Mouse (Mus musculus): ENCODE data around the gene Myo10. TPM values are rescaled to one million over a fixed set of nuclear protein-coding genes. Genes with fewer than 3 reads are reported as not detected.

Gene Myo10
- polyA plus RNA-seq (2016; fragmentation: Nextera tagmentation; extraction: Ambion mirVana), result 38.5 and 47.2 TPM in 2 replicates

DNA sequence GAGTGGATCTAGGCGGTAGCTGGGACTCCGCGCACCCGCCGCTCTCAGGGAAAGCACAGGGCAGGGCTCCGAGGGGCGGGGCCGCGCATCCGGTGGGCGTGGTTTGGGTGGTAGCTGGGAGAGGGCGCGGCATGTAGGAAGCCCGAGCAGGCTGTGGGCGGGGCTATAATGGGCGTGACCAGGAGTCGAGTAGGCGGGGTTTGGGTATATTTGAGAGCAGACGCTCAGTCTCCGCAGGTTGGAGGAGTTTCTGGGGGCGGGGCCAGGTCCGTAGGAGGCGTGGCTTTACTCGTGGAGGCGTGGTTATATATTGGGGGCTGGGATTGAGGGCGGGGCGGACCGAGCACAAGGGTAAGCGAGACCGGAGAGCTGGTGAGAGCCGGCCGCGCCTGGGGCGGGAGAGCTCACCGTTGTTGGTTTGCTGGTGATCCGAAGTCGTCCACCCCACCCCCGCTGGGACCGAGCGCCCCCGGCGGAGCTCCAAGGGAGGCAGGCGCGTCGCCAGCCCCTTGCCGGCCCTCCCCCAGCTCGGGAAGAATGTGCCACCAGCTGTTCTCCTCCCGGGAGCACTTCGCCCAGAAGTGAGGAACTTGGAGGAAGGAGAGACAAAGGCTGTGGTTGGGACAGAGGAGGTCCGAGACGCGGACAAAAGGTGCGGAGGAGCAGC lies at the start of gene Myo10:
Gene Myo10 (plus strand): TSS at position 326 of the 667 bp plus-strand sequence.
- H3K36me3 ChIP-seq, result peaks cover under 1% of the 10 kb centered on the region; the same call in 1 of the 2 replicates
- no peaks in the 10 kb centered on the region for H3K9me3 ChIP-seq (replicated peaks)
- H3K27me3 ChIP-seq (ENCODE audit: low read depth, poor library complexity, severe bottlenecking), result no peaks in the 10 kb centered on the region
- under 1% methylated on average over 53 of the region's 53 CpGs for whole genome bisulfite sequencing
- H3K27ac ChIP-seq, result peak within 1 kb of the TSS; percentile 97
- DNase-seq (ENCODE audit: low spot score), result peak; percentile 100
- H3K4me1 ChIP-seq, result peaks cover 45% of the 10 kb centered on the region
- H3K4me3 ChIP-seq, result peak within 1 kb of the TSS; percentile 95

DNA sequence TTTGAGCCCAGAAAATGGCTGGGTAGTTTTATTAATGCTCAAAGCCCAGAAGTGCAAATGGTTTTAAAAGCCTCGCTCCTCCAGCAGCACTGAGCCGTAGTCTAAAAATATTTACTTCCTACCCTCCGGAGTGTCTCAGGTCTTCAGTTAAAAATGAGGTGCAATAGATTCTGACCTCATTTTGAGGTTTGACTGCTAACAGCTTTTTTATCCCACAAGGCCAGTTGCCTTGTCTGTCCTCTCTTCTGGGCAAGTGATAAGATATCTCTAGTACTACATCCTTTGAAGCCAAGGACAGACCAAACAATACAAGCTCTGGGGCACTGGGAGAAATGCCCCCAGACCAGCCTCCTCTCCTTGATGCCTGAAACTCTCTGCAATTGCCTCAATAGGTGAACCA lies 49.2 kb upstream of the Myo10 start:
- H3K27ac ChIP-seq, result no peak overlapping the region
- H3K36me3 ChIP-seq, result no peaks in the 10 kb centered on the region
- no peaks in the 10 kb centered on the region for H3K27me3 ChIP-seq (ENCODE audit: low read depth, poor library complexity, severe bottlenecking)
- no peak for DNase-seq (ENCODE audit: low spot score)
- H3K4me3 ChIP-seq, result no peak overlapping the region
- WGBS, result 74% methylated on average over 3 of the region's 3 CpGs
- peaks cover 11% of the 10 kb centered on the region; the same call in 1 of the 2 replicates for H3K4me1 ChIP-seq
- no peaks in the 10 kb centered on the region for H3K9me3 ChIP-seq (replicated peaks)

DNA sequence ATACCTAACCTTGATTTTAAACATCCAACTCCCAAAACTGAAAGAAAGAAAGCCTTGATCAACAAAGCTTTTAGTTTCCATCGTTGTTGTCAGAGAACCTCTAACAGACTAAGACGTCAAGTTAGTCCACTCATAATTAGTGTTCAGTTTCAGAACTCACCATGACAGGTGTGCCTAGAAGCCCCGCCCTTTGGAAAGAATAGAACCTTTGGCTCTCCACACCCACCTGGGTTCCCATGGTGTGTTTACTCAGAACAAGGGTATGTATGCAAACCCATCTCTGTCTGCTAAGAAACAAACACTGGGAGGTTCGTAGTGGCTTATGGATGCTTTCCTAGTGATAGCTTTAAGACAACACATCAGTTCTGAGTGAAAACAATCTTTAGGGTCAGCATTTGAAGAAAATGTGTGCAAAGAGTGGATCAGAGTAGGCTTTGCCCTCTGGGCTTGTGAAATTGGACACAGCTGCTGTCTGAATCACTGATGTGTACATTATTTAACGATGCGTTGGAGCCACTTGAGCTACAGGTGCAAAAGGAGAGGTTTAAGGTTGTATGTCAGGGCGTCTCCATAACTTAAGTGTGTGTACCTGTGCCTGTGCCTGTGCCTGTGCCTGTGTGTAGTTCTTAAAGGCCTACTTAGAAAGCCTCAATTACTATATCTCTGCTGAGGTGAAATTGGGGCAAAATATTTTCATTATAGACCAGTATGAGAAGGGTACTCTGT lies 48.3 kb upstream of the Myo10 start:
- H3K36me3 ChIP-seq, result no peaks in the 10 kb centered on the region
- no peaks in the 10 kb centered on the region for H3K27me3 ChIP-seq (ENCODE audit: low read depth, poor library complexity, severe bottlenecking)
- H3K27ac ChIP-seq, result no peak overlapping the region
- H3K4me3 ChIP-seq, result no peak overlapping the region
- no peak for DNase-seq (ENCODE audit: low spot score)
- WGBS, result 86% methylated on average over 7 of the region's 7 CpGs
- no peaks in the 10 kb centered on the region for H3K9me3 ChIP-seq (replicated peaks)
- H3K4me1 ChIP-seq, result 0 out of 2 replicates have a peak, but pooled peaks cover 7% of the 10 kb centered on the region

DNA sequence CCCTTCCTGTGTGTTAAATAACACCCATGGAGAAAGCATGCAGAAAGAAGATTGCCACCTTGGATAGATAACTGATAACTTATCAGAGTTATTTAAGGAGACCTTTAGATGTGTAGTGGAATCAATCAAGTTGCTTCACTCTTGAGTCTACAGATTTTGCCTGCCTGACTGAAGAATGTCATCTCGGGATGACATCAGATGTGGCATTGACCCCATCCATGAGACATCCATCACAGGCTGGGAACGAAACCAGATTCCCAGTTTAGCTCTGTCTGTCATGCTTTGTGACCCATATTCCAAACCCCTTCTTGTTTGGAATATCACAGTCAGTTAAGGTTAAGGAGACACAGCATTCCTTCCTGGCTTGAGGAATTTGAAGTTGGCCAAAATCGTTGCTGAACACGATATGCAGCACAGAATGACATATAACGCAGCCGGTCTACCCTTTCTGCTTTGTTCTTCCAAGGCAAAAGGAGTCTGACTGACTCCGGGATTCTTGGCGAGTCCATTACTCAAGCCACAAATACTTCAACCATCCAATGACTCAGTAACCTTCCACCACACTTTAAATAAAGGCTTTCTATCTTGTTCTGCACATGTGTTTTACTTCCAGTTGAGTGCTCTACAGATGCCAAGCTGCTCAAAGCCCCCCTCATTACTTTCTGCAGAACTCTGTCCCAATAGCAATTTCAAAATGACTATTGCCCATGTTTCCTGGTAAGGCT lies 44.8 kb upstream of the Myo10 start:
- H3K36me3 ChIP-seq, result no peaks in the 10 kb centered on the region
- no peaks in the 10 kb centered on the region for H3K9me3 ChIP-seq (replicated peaks)
- no peak overlapping the region for H3K4me3 ChIP-seq
- no peak overlapping the region for H3K27ac ChIP-seq
- H3K27me3 ChIP-seq (ENCODE audit: low read depth, poor library complexity, severe bottlenecking), result no peaks in the 10 kb centered on the region
- 86% methylated on average over 8 of the region's 8 CpGs for WGBS
- H3K4me1 ChIP-seq, result peaks cover 28% of the 10 kb centered on the region
- no peak for DNase-seq (ENCODE audit: low spot score)

DNA sequence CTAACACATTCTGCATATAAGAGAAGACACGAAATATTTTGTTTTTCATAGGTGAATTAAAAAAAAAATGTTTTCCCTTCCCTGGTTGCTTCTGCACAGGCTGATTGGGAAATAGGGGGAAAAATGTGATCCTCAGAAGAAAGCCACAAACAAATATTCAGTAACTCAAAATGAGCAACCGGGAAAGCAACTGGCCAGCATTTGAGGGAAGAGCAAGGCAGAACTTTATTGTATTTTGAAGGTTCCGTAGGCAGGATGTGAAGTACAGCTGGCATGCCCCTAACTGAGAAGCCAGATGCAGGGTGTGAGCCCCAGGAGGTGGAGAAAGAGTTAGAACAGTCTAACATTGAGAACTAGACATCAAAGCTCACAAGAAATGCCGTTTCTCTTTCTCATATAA lies 44.0 kb upstream of the Myo10 start:
- no peak for DNase-seq (ENCODE audit: low spot score)
- no peaks in the 10 kb centered on the region for H3K9me3 ChIP-seq (replicated peaks)
- no peak overlapping the region for H3K27ac ChIP-seq
- H3K4me3 ChIP-seq, result no peak overlapping the region
- H3K4me1 ChIP-seq, result peaks cover 28% of the 10 kb centered on the region
- H3K27me3 ChIP-seq (ENCODE audit: low read depth, poor library complexity, severe bottlenecking), result no peaks in the 10 kb centered on the region
- WGBS, result 80% methylated on average over 4 of the region's 4 CpGs
- no peaks in the 10 kb centered on the region for H3K36me3 ChIP-seq

DNA sequence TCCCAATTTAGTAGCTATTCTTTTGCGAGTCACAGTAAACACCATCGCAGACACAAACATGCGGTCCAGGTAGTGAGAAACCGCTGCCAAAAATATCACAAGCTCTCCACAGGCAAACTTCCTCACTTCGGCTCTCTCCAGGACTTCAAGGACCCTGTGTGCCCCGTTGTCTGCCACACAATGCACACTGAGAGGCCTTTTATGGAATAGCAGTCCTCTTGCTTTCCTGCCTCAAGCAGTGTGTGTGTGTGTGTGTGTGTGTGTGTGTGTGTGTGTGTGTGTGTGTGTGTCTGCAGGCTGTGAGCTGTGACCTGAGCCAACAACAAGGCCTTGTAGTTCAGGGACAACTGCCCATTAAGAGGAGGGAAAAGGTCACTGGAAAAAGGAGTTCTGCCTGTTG lies 41.6 kb upstream of the Myo10 start:
- Histone ChIP-seq H3K36me3 (no peaks in the 10 kb centered on the region), H3K9me3 (replicated peaks) (no peaks in the 10 kb centered on the region), H3K27me3 (ENCODE audit: low read depth, poor library complexity, severe bottlenecking) (no peaks in the 10 kb centered on the region), H3K4me3 (no peak overlapping the region), H3K4me1 (peaks cover 34% of the 10 kb centered on the region), H3K27ac (peak overlapping the region; percentile 56; the same call in 1 of the 2 replicates)
- no peak for DNase-seq (ENCODE audit: low spot score)
- WGBS, result 73% methylated on average over 6 of the region's 6 CpGs

DNA sequence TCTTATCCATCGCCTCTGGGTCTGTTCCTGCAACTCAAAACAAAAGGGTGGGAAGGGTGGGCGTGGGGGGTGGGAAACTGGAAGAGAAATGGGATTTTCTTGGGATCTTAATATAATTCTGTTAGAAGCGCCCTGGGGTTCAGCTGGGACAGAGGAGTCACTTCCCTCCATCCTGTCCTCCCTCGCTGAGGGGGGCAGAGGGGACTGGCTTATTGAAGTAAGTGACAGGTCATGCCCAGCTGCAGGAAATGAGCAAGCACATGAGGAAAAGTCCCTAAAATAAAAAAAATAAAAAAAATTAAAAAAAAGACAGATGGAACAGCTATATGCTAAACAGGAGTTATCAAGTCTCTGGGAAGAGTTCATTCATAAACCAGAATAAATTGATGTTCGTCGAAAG lies 40.3 kb upstream of the Myo10 start:
- no peak for DNase-seq (ENCODE audit: low spot score)
- WGBS, result 77% methylated on average over 6 of the region's 6 CpGs
- Histone ChIP-seq H3K36me3 (no peaks in the 10 kb centered on the region), H3K9me3 (replicated peaks) (no peaks in the 10 kb centered on the region), H3K4me1 (peaks cover 47% of the 10 kb centered on the region), H3K27me3 (ENCODE audit: low read depth, poor library complexity, severe bottlenecking) (no peaks in the 10 kb centered on the region), H3K27ac (no peak overlapping the region), H3K4me3 (no peak overlapping the region)

DNA sequence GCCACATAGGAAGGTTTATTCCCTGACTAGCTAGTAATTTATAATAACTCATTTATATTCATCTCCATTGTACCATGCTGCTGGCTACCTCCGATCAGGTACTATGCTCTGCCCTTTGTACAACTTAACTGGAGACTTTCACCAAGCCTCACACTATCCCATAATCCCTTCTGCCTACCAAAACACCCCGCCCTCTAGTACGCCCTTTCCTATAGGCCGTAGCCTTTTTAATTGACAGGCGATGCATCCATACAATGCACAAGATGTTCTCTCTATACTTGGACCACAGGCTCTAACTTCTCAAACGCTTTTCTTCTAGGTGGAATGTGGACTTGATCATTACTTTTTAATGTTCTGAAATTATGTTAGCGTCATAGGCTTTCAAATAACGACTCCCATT lies 39.0 kb upstream of the Myo10 start:
- no peak for DNase-seq (ENCODE audit: low spot score)
- Histone ChIP-seq H3K27ac (no peak overlapping the region), H3K9me3 (replicated peaks) (no peaks in the 10 kb centered on the region), H3K36me3 (no peaks in the 10 kb centered on the region), H3K4me3 (no peak overlapping the region), H3K4me1 (peaks cover 50% of the 10 kb centered on the region), H3K27me3 (ENCODE audit: low read depth, poor library complexity, severe bottlenecking) (no peaks in the 10 kb centered on the region)
- WGBS, result 92% methylated on average over 8 of the region's 8 CpGs

DNA sequence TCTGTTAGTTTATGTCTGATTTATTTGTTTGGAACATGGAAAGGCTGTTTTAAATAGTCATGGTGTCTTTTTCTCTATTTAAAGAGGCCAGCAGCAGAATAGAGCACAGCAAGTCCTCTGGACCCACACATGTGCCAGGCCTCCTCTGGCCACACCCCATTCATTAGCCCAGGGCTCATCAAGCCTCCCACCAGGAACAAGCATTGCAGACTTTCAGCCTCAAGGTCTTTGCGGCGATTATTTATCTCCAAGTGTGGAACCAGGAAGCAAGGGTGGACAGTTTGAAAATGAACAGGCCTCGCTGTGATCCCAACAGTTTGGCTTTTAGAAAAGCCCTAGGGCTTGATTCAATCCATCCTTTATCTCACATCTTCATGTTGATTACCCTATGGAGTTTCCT lies 35.5 kb upstream of the Myo10 start:
- H3K27ac ChIP-seq, result 0 out of 2 replicates have a peak overlapping the region, but pooled peaks have one; percentile 46
- peaks cover 34% of the 10 kb centered on the region for H3K4me1 ChIP-seq
- WGBS, result 53% methylated on average over 3 of the region's 3 CpGs
- no peak overlapping the region for H3K4me3 ChIP-seq
- no peak for DNase-seq (ENCODE audit: low spot score)
- H3K9me3 ChIP-seq (replicated peaks), result no peaks in the 10 kb centered on the region
- H3K36me3 ChIP-seq, result no peaks in the 10 kb centered on the region
- H3K27me3 ChIP-seq (ENCODE audit: low read depth, poor library complexity, severe bottlenecking), result no peaks in the 10 kb centered on the region

DNA sequence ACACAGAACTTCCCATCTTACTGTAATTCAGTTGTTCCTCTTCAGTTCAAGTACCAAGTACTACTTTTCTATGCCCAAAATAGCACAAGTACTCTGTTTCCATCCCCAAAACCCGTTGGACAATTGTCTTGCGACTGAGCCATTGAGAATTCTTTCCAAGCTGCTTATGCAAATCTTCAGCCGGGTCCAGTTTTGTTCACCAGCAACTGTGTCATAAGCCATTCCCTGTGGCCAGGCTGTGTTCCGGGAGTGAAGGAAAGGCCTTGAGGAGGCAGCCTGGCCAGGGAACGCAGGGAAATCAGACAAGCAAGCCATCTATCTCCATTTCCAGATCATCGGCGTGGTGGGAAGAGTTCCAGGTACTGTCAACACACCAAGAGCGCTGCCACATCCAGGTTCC lies 34.4 kb upstream of the Myo10 start:
- 80% methylated on average over 8 of the region's 8 CpGs for WGBS
- no peak overlapping the region for H3K27ac ChIP-seq
- no peaks in the 10 kb centered on the region for H3K27me3 ChIP-seq (ENCODE audit: low read depth, poor library complexity, severe bottlenecking)
- no peaks in the 10 kb centered on the region for H3K9me3 ChIP-seq (replicated peaks)
- DNase-seq (ENCODE audit: low spot score), result no peak
- no peak overlapping the region for H3K4me3 ChIP-seq
- peaks cover 36% of the 10 kb centered on the region for H3K4me1 ChIP-seq
- no peaks in the 10 kb centered on the region for H3K36me3 ChIP-seq

DNA sequence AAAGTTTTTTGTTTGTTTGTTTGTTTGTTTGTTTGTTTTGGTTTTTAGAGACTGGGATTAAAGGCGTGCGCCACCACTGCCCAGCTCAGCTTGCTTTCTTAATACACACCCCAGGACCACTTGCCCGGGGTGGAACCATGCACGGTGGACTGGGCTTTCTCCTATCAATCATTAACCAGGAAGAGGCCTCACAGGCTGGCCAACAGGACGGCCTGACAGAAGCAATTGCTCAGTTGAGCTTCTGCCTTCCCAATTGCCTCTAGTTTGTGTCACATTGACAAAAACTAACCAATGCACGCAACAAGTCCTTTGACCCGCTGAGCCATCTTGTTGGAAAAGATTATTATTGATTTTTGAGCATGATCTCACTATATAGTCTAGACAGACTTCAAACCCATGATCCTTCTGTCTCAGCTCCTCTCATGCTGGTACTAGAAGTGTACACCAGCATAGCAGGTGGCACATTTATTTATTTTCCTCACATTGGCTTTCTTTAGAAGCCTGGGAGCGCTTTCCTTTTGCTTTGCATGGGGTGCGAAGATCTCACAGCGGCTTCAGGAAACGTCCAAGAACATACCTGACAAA lies 32.9 kb upstream of the Myo10 start:
- H3K9me3 ChIP-seq (replicated peaks), result no peaks in the 10 kb centered on the region
- WGBS, result 94% methylated on average over 11 of the region's 11 CpGs
- H3K36me3 ChIP-seq, result no peaks in the 10 kb centered on the region
- peaks cover 39% of the 10 kb centered on the region for H3K4me1 ChIP-seq
- no peak overlapping the region for H3K4me3 ChIP-seq
- no peak for DNase-seq (ENCODE audit: low spot score)
- H3K27me3 ChIP-seq (ENCODE audit: low read depth, poor library complexity, severe bottlenecking), result no peaks in the 10 kb centered on the region
- H3K27ac ChIP-seq, result no peak overlapping the region

DNA sequence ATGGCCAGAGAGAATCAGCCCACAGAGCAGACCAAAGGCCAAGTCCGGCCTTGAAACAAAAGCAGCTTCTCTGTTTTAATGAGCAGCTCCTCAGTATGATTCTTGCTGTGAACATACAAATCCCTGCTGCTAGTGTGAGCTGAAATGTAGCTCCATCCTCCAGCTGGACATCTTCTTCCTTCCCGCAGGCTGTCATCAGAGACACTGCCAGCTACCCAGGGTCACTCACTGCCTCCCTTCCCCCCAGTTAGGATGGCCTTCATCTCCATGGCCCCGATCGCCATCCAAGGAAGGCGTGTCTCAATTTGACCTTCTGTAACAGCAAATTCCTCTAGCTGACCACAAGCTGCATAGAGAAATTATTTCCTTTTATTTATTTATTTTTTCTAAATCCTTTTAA lies 32.4 kb upstream of the Myo10 start:
- Histone ChIP-seq H3K27ac (no peak overlapping the region), H3K36me3 (no peaks in the 10 kb centered on the region), H3K27me3 (ENCODE audit: low read depth, poor library complexity, severe bottlenecking) (no peaks in the 10 kb centered on the region), H3K4me3 (no peak overlapping the region), H3K9me3 (replicated peaks) (no peaks in the 10 kb centered on the region), H3K4me1 (peaks cover 37% of the 10 kb centered on the region)
- 89% methylated on average over 5 of the region's 5 CpGs for WGBS
- no peak for DNase-seq (ENCODE audit: low spot score)

DNA sequence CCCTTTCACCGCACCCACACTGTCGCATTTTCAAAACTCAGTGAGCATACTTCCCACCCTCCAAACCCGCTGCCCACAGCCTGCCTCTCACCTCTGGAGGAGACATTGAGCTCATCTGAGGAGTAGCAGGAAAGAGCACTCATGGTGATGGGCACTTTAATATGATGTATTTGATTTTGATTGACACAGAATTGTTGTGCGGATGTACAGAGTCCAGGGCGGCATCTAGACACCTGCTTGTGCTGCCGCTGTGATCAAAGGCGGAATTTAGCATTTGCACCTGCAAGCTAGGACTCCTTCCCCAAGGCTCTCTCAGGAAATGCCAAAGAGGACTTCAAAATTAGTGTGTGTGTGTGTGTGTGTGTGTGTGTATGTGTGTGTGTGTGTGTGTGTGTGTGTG lies 31.4 kb upstream of the Myo10 start:
- Histone ChIP-seq H3K4me3 (no peak overlapping the region), H3K4me1 (peaks cover 28% of the 10 kb centered on the region), H3K27me3 (ENCODE audit: low read depth, poor library complexity, severe bottlenecking) (no peaks in the 10 kb centered on the region), H3K9me3 (replicated peaks) (no peaks in the 10 kb centered on the region), H3K27ac (no peak overlapping the region), H3K36me3 (no peaks in the 10 kb centered on the region)
- 84% methylated on average over 7 of the region's 7 CpGs for WGBS
- DNase-seq (ENCODE audit: low spot score), result no peak
